Mouse (Mus musculus) E14TG2a.4 (cell line): Measurements from ENCODE around the gene Gm20388.
A peak's percentile ranks its signal among the peaks of the same experiment; 100 is the strongest.

ENCODE experiments used
- H3K27me3 ChIP-seq: 2 replicates; pipeline ENCODE4 v1.6.1; 2014; ENCODE audit warnings: low read length, control low read depth; ENCODE audit not compliant: insufficient read depth
- H3K36me3 ChIP-seq: 2 replicates; pipeline ENCODE4 v1.6.1; 2014; ENCODE audit warnings: low read length, control low read depth; ENCODE audit not compliant: insufficient read depth
- H3K4me1 ChIP-seq: replicated peaks from 2 replicates; pipeline ENCODE4 v1.6.1; 2014; ENCODE audit warnings: low read depth, low read length, control low read depth
- H3K4me3 ChIP-seq: replicated peaks from 2 replicates; pipeline ENCODE4 v1.5.1; 2014; ENCODE audit warnings: mild to moderate bottlenecking, low read length
- H3K9me3 ChIP-seq: 2 replicates; pipeline ENCODE4 v1.6.1; 2014; ENCODE audit warnings: low read length, control low read depth
- CTCF ChIP-seq: conservative IDR thresholded peaks from 2 replicates; pipeline ENCODE4 v1.5.1; 2014; ENCODE audit warnings: low read length
- NANOG ChIP-seq: IDR thresholded peaks from 2 replicates; pipeline ENCODE4 v1.6.1; 2014; ENCODE audit warnings: borderline replicate concordance, low read length, mixed read lengths
- POU5F1 ChIP-seq: IDR thresholded peaks from 2 replicates; pipeline ENCODE4 v1.6.1; 2014; ENCODE audit warnings: low read length, borderline replicate concordance

Gm20388 gene

GRCm38 (mm10) chr8:120265471-120265870 lies 354.8 kb downstream of the Gm20388 start:
- Histone ChIP-seq H3K4me3 (peak overlapping the region; percentile 49), H3K36me3 (no peaks in the 10 kb centered on the region), H3K27me3 (peaks cover 73% of the 10 kb centered on the region), H3K4me1 (peaks cover 72% of the 10 kb centered on the region), H3K9me3 (no peaks in the 10 kb centered on the region)
- TF ChIP-seq CTCF = no peak
- no peak for TF ChIP-seq NANOG
- TF ChIP-seq POU5F1 = no peak

DNA sequence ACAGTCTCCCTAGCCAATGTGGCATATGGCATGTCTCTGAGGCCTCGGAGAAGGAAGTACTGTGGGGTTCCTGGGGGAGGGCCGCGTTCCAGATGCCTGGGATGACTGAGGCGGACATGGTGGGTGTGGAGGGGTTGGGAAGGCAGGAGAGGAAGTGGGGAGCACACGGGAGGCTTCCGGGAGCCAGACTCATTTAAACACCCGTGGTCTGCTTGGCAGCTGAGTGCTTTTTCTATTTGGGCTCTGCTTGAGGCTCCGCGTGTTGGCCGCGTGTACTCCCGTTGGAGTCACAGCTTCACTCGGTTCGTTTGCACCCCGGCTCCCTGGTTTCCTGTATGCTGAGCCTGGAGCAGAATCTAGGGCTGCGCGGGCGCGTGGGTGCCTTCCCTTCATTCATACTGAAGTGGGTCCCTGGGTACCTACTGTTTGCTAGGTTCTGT lies 357.9 kb downstream of the Gm20388 start:
- peak overlapping the region; percentile 55 for H3K4me3 ChIP-seq
- H3K36me3 ChIP-seq = no peaks in the 10 kb centered on the region
- TF ChIP-seq POU5F1 (no peak), NANOG (no peak), CTCF (no peak)
- H3K27me3 ChIP-seq = peaks cover 75% of the 10 kb centered on the region
- no peaks in the 10 kb centered on the region for H3K9me3 ChIP-seq
- peaks cover 68% of the 10 kb centered on the region for H3K4me1 ChIP-seq

- TF ChIP-seq NANOG (no peak), CTCF (no peak), POU5F1 (no peak)
- Histone ChIP-seq H3K4me3 (no peak overlapping the region), H3K36me3 (no peaks in the 10 kb centered on the region), H3K27me3 (peaks cover 70% of the 10 kb centered on the region), H3K9me3 (no peaks in the 10 kb centered on the region), H3K4me1 (peaks cover 69% of the 10 kb centered on the region)
Observed at GRCm38 (mm10) chr8:120270449-120270848, 359.8 kb downstream of the Gm20388 start.

DNA sequence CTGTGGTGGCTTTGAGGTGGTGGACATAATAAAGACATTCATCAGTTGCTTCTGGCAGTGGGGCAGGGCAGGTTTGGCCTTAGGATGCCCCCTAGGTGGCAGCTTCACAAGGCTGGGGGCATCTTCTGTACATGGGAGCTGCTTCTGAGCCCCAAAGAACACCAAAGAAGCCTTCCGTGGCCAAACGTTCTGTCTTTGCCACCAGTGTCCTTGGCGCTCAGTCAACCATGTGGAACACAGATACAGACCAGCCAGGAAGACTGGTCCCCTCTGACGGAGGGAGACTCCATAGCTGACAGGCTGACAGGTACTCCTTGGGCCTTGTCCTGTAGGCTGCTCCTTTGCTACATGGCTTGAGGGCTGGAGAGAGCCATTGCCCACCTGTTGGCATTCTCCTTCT lies 362.8 kb downstream of the Gm20388 start:
- no peak overlapping the region for H3K4me3 ChIP-seq
- no peaks in the 10 kb centered on the region for H3K36me3 ChIP-seq
- H3K27me3 ChIP-seq = peaks cover 67% of the 10 kb centered on the region
- H3K4me1 ChIP-seq = peaks cover 78% of the 10 kb centered on the region
- TF ChIP-seq CTCF (no peak), NANOG (no peak), POU5F1 (no peak)
- H3K9me3 ChIP-seq = no peaks in the 10 kb centered on the region

DNA sequence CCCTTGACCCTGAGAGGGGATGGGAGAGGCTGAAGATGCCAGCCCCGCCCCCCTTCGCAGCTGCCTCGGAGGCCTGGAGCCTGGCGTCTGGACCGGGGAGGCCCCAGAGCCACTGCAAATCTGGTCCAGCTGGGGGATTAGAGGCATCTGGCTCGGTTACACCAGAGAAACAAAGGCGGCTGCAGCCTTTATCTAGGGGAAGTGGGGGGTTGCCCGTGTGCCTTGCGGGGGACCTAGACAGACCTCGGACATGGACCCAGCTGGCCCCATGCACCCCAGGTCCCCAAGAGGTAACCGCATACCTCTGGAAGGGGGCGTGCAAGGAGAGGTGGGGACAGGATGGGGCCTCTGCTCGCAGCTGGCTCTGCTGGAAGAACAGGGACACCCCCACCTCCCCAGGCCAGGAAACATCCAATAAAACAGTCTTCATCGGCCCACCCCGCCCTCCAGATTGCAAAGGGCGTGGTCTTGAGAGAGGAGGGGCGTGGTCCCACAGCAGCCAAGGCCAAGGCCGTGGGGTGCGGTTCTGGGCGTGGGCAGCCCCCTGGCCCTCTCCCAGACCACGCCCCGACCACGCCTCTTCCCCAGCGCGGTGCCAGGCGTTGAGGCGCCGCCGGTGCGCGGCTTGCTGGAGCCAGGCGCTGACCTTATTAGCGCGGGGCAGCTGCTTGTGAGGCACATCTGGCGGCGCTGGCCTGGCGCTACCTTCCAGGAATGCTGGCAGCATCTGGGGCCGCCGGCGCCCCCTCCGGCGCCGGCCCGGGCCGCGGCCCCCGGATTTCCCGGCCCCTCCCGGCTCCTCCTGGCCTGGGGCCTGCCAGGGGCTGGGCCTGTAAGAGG lies 365.6 kb downstream of the Gm20388 start:
- no peak for TF ChIP-seq POU5F1
- TF ChIP-seq NANOG = no peak
- TF ChIP-seq CTCF = no peak
- peaks cover 70% of the 10 kb centered on the region for H3K4me1 ChIP-seq
- no peaks in the 10 kb centered on the region for H3K36me3 ChIP-seq
- peaks cover 62% of the 10 kb centered on the region for H3K27me3 ChIP-seq
- no peaks in the 10 kb centered on the region for H3K9me3 ChIP-seq
- H3K4me3 ChIP-seq = peak overlapping the region; percentile 76

GRCm38 (mm10) chr8:120276891-120277426 lies 366.3 kb downstream of the Gm20388 start:
- H3K4me1 ChIP-seq = peaks cover 65% of the 10 kb centered on the region
- no peaks in the 10 kb centered on the region for H3K36me3 ChIP-seq
- H3K9me3 ChIP-seq = no peaks in the 10 kb centered on the region
- TF ChIP-seq NANOG (no peak), CTCF (0 out of 2 replicates have a peak, but pooled peaks have one; percentile 15)
- H3K4me3 ChIP-seq = peak overlapping the region; percentile 76
- peaks cover 56% of the 10 kb centered on the region for H3K27me3 ChIP-seq

GRCm38 (mm10) chr8:120278009-120278408 lies 367.4 kb downstream of the Gm20388 start:
- TF ChIP-seq NANOG = no peak
- TF ChIP-seq POU5F1 = no peak
- no peak for TF ChIP-seq CTCF
- Histone ChIP-seq H3K9me3 (no peaks in the 10 kb centered on the region), H3K27me3 (peaks cover 52% of the 10 kb centered on the region), H3K4me3 (no peak overlapping the region), H3K36me3 (no peaks in the 10 kb centered on the region), H3K4me1 (peaks cover 59% of the 10 kb centered on the region)

DNA sequence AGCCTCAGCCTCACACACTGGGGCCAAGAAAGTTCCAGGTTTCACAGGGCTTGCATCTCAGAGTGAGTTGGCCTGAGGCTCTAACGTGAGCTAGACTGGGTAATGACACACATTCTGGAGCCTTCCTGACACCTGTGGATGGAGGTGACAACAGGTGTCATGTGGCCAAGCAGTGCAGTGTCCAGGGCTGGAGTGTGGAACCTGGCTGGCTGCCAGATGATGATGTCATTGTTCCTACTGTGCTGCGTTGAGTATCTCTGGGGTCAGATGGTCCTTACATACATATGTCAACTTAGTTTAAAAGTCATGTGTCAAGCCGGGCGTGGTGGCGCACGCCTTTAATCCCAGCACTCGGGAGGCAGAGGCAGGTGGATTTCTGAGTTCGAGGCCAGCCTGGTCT lies 368.8 kb downstream of the Gm20388 start:
- Histone ChIP-seq H3K4me1 (peaks cover 45% of the 10 kb centered on the region), H3K4me3 (no peak overlapping the region), H3K36me3 (no peaks in the 10 kb centered on the region), H3K27me3 (peaks cover 56% of the 10 kb centered on the region), H3K9me3 (no peaks in the 10 kb centered on the region)
- no peak for TF ChIP-seq CTCF
- no peak for TF ChIP-seq POU5F1
- no peak for TF ChIP-seq NANOG
